Mouse (Mus musculus) heart, adult 2 months (tissue): ENCODE measurements around the gene Ren1.

ENCODE experiments used
- CTCF ChIP-seq: fragments of 200-600 bp; IDR thresholded peaks from 2 replicates; pipeline ENCODE4 v1.8.1; 2022; ENCODE audit warnings: antibody characterized with exemption, mild to moderate bottlenecking, moderate library complexity
- EP300 ChIP-seq: fragments of 200-500 bp; IDR thresholded peaks from 2 replicates; pipeline ENCODE4 v1.6.1; 2011; ENCODE audit warnings: low read depth, low read length, control low read depth; ENCODE audit not compliant: insufficient read depth

GRCm38 (mm10) chr1:133356330-133356729 is 6.0 kb downstream of the Ren1 start:
- TF ChIP-seq CTCF (no peak), EP300 (no peak)
